Mouse (Mus musculus): Measurements from ENCODE around the gene Phactr1.

Phactr1 gene

GRCm38 (mm10) chr13:42976144-42976543, 295.7 kb downstream of the Phactr1 start:
- DNase-seq (ENCODE audit: low read depth, low spot score), result no peak

GRCm38 (mm10) chr13:42976967-42977366, 296.5 kb downstream of the Phactr1 start:
- no peak for DNase-seq (ENCODE audit: low read depth, low spot score)

- DNase-seq (ENCODE audit: low read depth, low spot score), result no peak
Measured at GRCm38 (mm10) chr13:42980581-42980980, 300.2 kb downstream of the Phactr1 start.

GRCm38 (mm10) chr13:42982646-42983045, 302.2 kb downstream of the Phactr1 start:
- no peak for DNase-seq (ENCODE audit: low read depth, low spot score)

- DNase-seq (ENCODE audit: low read depth, low spot score), result no peak
Measured at GRCm38 (mm10) chr13:42985806-42986205, 305.4 kb downstream of the Phactr1 start.

GRCm38 (mm10) chr13:42987931-42988579, 307.6 kb downstream of the Phactr1 start:
- DNase-seq (ENCODE audit: low read depth, low spot score), result no peak

GRCm38 (mm10) chr13:42989481-42989880, 309.1 kb downstream of the Phactr1 start:
- no peak for DNase-seq (ENCODE audit: low read depth, low spot score)

GRCm38 (mm10) chr13:42990051-42990450, 309.6 kb downstream of the Phactr1 start:
- DNase-seq (ENCODE audit: low read depth, low spot score), result no peak

- no peak for DNase-seq (ENCODE audit: low read depth, low spot score)
Measured at GRCm38 (mm10) chr13:42990493-42991111, 310.2 kb downstream of the Phactr1 start.

- no peak for DNase-seq (ENCODE audit: low read depth, low spot score)
Measured at GRCm38 (mm10) chr13:42991164-42991563, 310.7 kb downstream of the Phactr1 start.

- no peak for DNase-seq (ENCODE audit: low read depth, low spot score)
Measured at GRCm38 (mm10) chr13:42992306-42992705, 311.9 kb downstream of the Phactr1 start.

GRCm38 (mm10) chr13:42994276-42994675, 313.9 kb downstream of the Phactr1 start:
- no peak for DNase-seq (ENCODE audit: low read depth, low spot score)

GRCm38 (mm10) chr13:42996188-42996587, 315.8 kb downstream of the Phactr1 start:
- DNase-seq (ENCODE audit: low read depth, low spot score), result no peak

- DNase-seq (ENCODE audit: low read depth, low spot score), result no peak
Measured at GRCm38 (mm10) chr13:42999287-42999686, 318.9 kb downstream of the Phactr1 start.

- DNase-seq (ENCODE audit: low read depth, low spot score), result no peak
Measured at GRCm38 (mm10) chr13:43005131-43005579, 324.7 kb downstream of the Phactr1 start.

GRCm38 (mm10) chr13:43008466-43008865, 328.0 kb downstream of the Phactr1 start:
- no peak for DNase-seq (ENCODE audit: low read depth, low spot score)

- DNase-seq (ENCODE audit: low read depth, low spot score), result no peak
Measured at GRCm38 (mm10) chr13:43009596-43009995, 329.2 kb downstream of the Phactr1 start.

GRCm38 (mm10) chr13:43011516-43011915, 331.1 kb downstream of the Phactr1 start:
- no peak for DNase-seq (ENCODE audit: low read depth, low spot score)

GRCm38 (mm10) chr13:43013984-43014383, 333.6 kb downstream of the Phactr1 start:
- no peak for DNase-seq (ENCODE audit: low read depth, low spot score)

- no peak for DNase-seq (ENCODE audit: low read depth, low spot score)
Measured at GRCm38 (mm10) chr13:43015768-43016167, 335.3 kb downstream of the Phactr1 start.

- no peak for DNase-seq (ENCODE audit: low read depth, low spot score)
Measured at GRCm38 (mm10) chr13:43018863-43019262, 338.4 kb downstream of the Phactr1 start.

GRCm38 (mm10) chr13:43021031-43021430, 340.6 kb downstream of the Phactr1 start:
- no peak for DNase-seq (ENCODE audit: low read depth, low spot score)

- DNase-seq (ENCODE audit: low read depth, low spot score), result no peak
Measured at GRCm38 (mm10) chr13:43023005-43023404, 342.6 kb downstream of the Phactr1 start.

Measured in c-Kit-negative CD71-positive TER-119-positive erythroid progenitor cells, embryonic 14.5 days (primary cell).